Mouse (Mus musculus) granulocyte monocyte progenitor cell, adult 5-6 weeks (primary cell): ENCODE measurements around the gene Fgfr1op. TPM values are rescaled to one million over a fixed set of nuclear protein-coding genes. Genes with fewer than 3 reads are reported as not detected.
"Not testable (repeated sequence)": the region's sequence is repeated elsewhere in the genome, so short reads cannot be mapped to it uniquely, and the experiment has no call there.

Experiments used
- ATAC-seq: replicated peaks from 2 replicates; pipeline ENCODE4 v1.8.0; 2016; ENCODE audit warnings: mild to moderate bottlenecking, moderate TSS enrichment, inconsistent platforms; ENCODE audit not compliant: poor library complexity, severe bottlenecking
- total RNA-seq, 2 experiments: library from RNA; stranded (forward) in 1 of 2; stranded (reverse) in 1 of 2; fragments of 200-712, 200-1000 nt in 1 of 2; fragments of >200 nt in 1 of 2; fragmentation: Nextera tagmentation in 1 of 2; gene quantifications; 2 replicates each; pipeline ENCODE4 v1.2.3; 2014 to 2017

Gene Fgfr1op
- total RNA-seq, 2 experiments from 2014 or later: 34.3 to 53.3 TPM

GRCm38 (mm10) chr17:8166454-8166853, 1.2 kb downstream of the Fgfr1op start:
- not testable (repeated sequence) for ATAC-seq

- not testable (repeated sequence) for ATAC-seq
Measured at GRCm38 (mm10) chr17:8167436-8167835, 2.1 kb downstream of the Fgfr1op start.

GRCm38 (mm10) chr17:8170331-8170730, 5.0 kb downstream of the Fgfr1op start:
- ATAC-seq: peak; percentile 43

GRCm38 (mm10) chr17:8171081-8171480, 5.8 kb downstream of the Fgfr1op start:
- no peak for ATAC-seq

GRCm38 (mm10) chr17:8177090-8177489, 11.8 kb downstream of the Fgfr1op start:
- ATAC-seq: no peak

- ATAC-seq: no peak
Measured at GRCm38 (mm10) chr17:8183815-8184214, 18.5 kb downstream of the Fgfr1op start.

- ATAC-seq: no peak
Measured at GRCm38 (mm10) chr17:8184217-8184616, 18.9 kb downstream of the Fgfr1op start.

GRCm38 (mm10) chr17:8193678-8194077, 28.4 kb downstream of the Fgfr1op start:
- no peak for ATAC-seq

GRCm38 (mm10) chr17:8195685-8196376, 30.5 kb downstream of the Fgfr1op start:
- ATAC-seq: peak; percentile 71

GRCm38 (mm10) chr17:8197652-8198051, 32.4 kb downstream of the Fgfr1op start:
- no peak for ATAC-seq

GRCm38 (mm10) chr17:8199067-8199935, 34.0 kb downstream of the Fgfr1op start:
- peak; percentile 79 for ATAC-seq

- ATAC-seq: no peak
Measured at GRCm38 (mm10) chr17:8199936-8200330, 34.6 kb downstream of the Fgfr1op start.

- no peak for ATAC-seq
Measured at GRCm38 (mm10) chr17:8203487-8203886, 38.2 kb downstream of the Fgfr1op start.

GRCm38 (mm10) chr17:8205221-8205631, 39.9 kb downstream of the Fgfr1op start:
- not testable (repeated sequence) for ATAC-seq

GRCm38 (mm10) chr17:8206691-8207090, 41.4 kb downstream of the Fgfr1op start:
- no peak for ATAC-seq

GRCm38 (mm10) chr17:8209696-8210095, 44.4 kb downstream of the Fgfr1op start:
- no peak for ATAC-seq

GRCm38 (mm10) chr17:8210170-8210569, 44.9 kb downstream of the Fgfr1op start:
- no peak for ATAC-seq

- peak; percentile 61 for ATAC-seq
Measured at GRCm38 (mm10) chr17:8210675-8211074, 45.4 kb downstream of the Fgfr1op start.

GRCm38 (mm10) chr17:8211399-8211798, 46.1 kb downstream of the Fgfr1op start:
- ATAC-seq: no peak

- ATAC-seq: peak; percentile 91
Measured at GRCm38 (mm10) chr17:8214369-8214768, 49.1 kb downstream of the Fgfr1op start.

GRCm38 (mm10) chr17:8215016-8215745, 49.9 kb downstream of the Fgfr1op start:
- no peak for ATAC-seq
